Mouse (Mus musculus) erythroid progenitor cell, adult 5-6 weeks (primary cell): ENCODE results near the gene Erg28. TPM values are rescaled to one million over a fixed set of nuclear protein-coding genes. Genes with fewer than 3 reads are reported as not detected.

ENCODE experiments used
- total RNA-seq, 2 experiments: library from RNA; stranded (forward) in 1 of 2; stranded (reverse) in 1 of 2; fragments of 150-400 nt in 1 of 2; fragments of 186-747, 209-891 nt in 1 of 2; gene quantifications; 2 replicates each; pipeline versions ENCODE4 v1.2.3 to v1.2.4; 2015 to 2017; ENCODE audit warnings: low replicate concordance in 2 of 2

Erg28 gene
- total RNA-seq, 2 experiments from 2014 or later = 24.5 to 49.5 TPM

Other genes starting within 250 kb of the Erg28 start
- gene Jdp2, start 225.5 kb downstream of the Erg28 start, total RNA-seq (2015; ENCODE audit: low replicate concordance) = 0.84 and 6.5 TPM in 2 replicates
- gene Jdp2, start 225.5 kb downstream of the Erg28 start, total RNA-seq (2017; ENCODE audit: low replicate concordance) = 1.8 and 4.9 TPM in 2 replicates
- gene Batf, start 137.9 kb downstream of the Erg28 start, total RNA-seq (2015; ENCODE audit: low replicate concordance) = 10.8 TPM in 1 of 2 replicates, not detected in the other
- gene Batf, start 137.9 kb downstream of the Erg28 start, total RNA-seq (2017; ENCODE audit: low replicate concordance) = 0.61 and 6.3 TPM in 2 replicates
- not detected in 2 replicates for gene Flvcr2, start 78.0 kb downstream of the Erg28 start, total RNA-seq (2015; ENCODE audit: low replicate concordance)
- gene Flvcr2, start 78.0 kb downstream of the Erg28 start, total RNA-seq (2017; ENCODE audit: low replicate concordance) = not detected in 2 replicates
- gene Ttll5, start 109 bp upstream of the Erg28 start, total RNA-seq (2015; ENCODE audit: low replicate concordance) = 38.9 and 57.8 TPM in 2 replicates
- 28.6 and 52.0 TPM in 2 replicates for gene Ttll5, start 109 bp upstream of the Erg28 start, total RNA-seq (2017; ENCODE audit: low replicate concordance)